Mouse (Mus musculus): ENCODE measurements around the gene Auts2. TPM values are rescaled to one million over a fixed set of nuclear protein-coding genes. Genes with fewer than 3 reads are reported as not detected.

Gene Auts2
- polyA plus RNA-seq, 1 experiment = 9.6 TPM

DNA sequence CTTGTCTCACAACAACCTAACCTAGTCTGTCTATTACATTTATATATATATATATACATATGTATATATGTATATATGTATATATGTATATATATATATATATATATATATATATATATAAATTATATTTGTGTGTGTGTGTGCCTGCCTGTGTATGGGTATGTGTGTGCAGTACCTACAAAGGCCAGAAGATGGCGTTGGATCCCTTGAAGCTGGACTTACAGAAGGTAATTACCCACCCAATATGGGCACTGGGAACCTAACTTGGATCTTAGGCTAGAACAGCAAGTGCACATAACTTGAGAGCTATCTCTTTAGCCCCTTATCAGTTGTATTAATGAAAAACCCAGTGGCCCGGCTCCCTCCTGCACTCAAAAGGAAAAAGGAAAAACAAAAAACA is 1083.6 kb downstream of the Auts2 start:
- TF ChIP-seq CTCF (IDR thresholded peaks at IDR 0.05; ENCODE audit: insufficient read depth, low read length) (no peak), POLR2A (IDR thresholded peaks at IDR 0.05; ENCODE audit: borderline replicate concordance, extremely low read depth, low read depth, low read length) (no peak)
- Histone ChIP-seq H3K4me3 (replicated peaks; ENCODE audit: extremely low read depth, low read depth, low read length) (no peak overlapping the region), H3K4me1 (ENCODE audit: control insufficient read depth, insufficient read depth, low read length) (no peaks in the 10 kb centered on the region)
- WGBS = 71% methylated on average over 2 of the region's 2 CpGs
- DNase-seq = no peak

DNA sequence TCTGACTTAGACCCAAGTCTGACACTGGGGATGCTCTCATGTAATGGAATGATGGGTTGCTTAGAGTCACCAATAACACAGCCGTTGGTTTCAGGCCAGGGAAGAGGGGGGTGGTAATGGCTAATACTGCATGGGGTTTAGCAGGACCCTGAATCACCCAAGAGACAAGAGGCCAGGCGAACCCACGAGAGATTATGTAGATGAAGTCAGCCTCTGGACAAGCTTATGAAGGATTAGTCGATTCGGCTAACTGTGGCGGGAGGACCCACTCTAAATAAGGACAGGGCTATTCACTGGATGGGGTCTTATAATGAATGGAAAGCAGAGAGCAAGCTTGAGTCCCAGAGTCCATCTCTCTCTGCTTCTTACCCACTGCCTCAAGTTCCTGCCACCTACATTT is 1084.4 kb downstream of the Auts2 start:
- TF ChIP-seq CTCF (IDR thresholded peaks at IDR 0.05; ENCODE audit: insufficient read depth, low read length) (no peak), POLR2A (IDR thresholded peaks at IDR 0.05; ENCODE audit: borderline replicate concordance, extremely low read depth, low read depth, low read length) (no peak)
- 90% methylated on average over 6 of the region's 6 CpGs for WGBS

DNA sequence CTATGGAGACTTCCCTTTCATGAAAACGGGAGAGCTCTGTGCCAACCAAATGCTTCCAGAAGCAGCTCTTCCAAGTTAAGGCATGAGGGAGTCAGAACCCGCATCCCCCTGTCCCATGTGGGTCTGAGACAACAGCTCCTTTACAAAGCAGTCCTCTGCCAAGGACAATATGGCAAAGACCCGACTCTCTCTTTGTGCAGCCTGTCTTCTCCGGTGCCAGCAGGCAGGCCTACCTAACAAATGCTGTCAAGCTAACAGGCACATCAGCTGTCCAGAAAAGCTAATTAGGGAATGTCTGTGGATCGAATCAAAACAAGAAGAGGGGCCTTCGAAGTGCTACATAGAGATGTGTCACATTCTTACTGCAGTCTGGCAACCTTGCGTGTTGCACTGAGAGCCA is 1085.1 kb downstream of the Auts2 start:
- Histone ChIP-seq H3K4me1 (ENCODE audit: control insufficient read depth, insufficient read depth, low read length) (no peaks in the 10 kb centered on the region), H3K4me3 (replicated peaks; ENCODE audit: extremely low read depth, low read depth, low read length) (no peak overlapping the region)
- 93% methylated on average over 7 of the region's 7 CpGs for WGBS
- no peak for DNase-seq
- no peak for TF ChIP-seq CTCF (IDR thresholded peaks at IDR 0.05; ENCODE audit: insufficient read depth, low read length)
- no peak for TF ChIP-seq POLR2A (IDR thresholded peaks at IDR 0.05; ENCODE audit: borderline replicate concordance, extremely low read depth, low read depth, low read length)

More for the DNA sequence above, 1084.4 kb downstream of the Auts2 start:
- DNase-seq = no peak
- Histone ChIP-seq H3K4me1 (ENCODE audit: control insufficient read depth, insufficient read depth, low read length) (no peaks in the 10 kb centered on the region), H3K4me3 (replicated peaks; ENCODE audit: extremely low read depth, low read depth, low read length) (no peak overlapping the region)

- DNase-seq = no peak
- TF ChIP-seq POLR2A (IDR thresholded peaks at IDR 0.05; ENCODE audit: borderline replicate concordance, extremely low read depth, low read depth, low read length) (no peak), CTCF (IDR thresholded peaks at IDR 0.05; ENCODE audit: insufficient read depth, low read length) (no peak)
- 92% methylated on average over 7 of the region's 7 CpGs for WGBS
- Histone ChIP-seq H3K4me3 (replicated peaks; ENCODE audit: extremely low read depth, low read depth, low read length) (no peak overlapping the region), H3K4me1 (ENCODE audit: control insufficient read depth, insufficient read depth, low read length) (no peaks in the 10 kb centered on the region)
Measured at GRCm38 (mm10) chr5:131449181-131449868, 1093.8 kb downstream of the Auts2 start.

DNA sequence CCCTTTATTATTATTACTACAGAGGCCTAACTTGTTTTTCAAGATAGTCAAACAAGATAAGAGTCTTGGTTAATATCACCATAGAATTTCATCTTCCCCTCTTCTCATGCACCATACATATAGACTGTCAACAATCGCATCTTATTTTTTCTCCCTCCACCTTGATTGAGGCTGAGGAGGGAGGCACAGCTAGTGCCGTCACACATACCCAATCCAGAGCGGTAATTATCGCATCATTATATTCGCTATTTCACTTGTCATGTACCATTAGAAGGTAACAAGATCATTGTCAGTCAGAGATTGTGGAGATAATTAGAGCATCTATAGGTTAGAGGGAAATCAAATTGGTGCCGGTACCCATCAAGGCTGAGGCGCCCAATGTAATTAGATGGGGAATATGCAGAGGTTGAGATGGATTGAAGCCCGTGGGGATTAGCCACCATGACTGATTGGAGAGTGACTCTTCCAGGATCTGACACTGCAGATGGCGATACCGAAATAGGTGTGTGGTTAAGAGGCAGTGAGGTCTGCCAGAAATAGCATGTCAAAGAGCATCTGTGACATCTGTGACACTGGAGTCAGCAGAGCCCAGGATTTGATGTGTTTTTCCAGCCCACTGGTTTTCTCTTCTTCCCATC is 1107.8 kb downstream of the Auts2 start:
- no peak for TF ChIP-seq CTCF (IDR thresholded peaks at IDR 0.05; ENCODE audit: insufficient read depth, low read length)
- TF ChIP-seq POLR2A (IDR thresholded peaks at IDR 0.05; ENCODE audit: borderline replicate concordance, extremely low read depth, low read depth, low read length) = no peak
- Histone ChIP-seq H3K4me3 (replicated peaks; ENCODE audit: extremely low read depth, low read depth, low read length) (no peak overlapping the region), H3K4me1 (ENCODE audit: control insufficient read depth, insufficient read depth, low read length) (no peaks in the 10 kb centered on the region)
- 94% methylated on average over 10 of the region's 10 CpGs for WGBS
- DNase-seq = no peak

DNA sequence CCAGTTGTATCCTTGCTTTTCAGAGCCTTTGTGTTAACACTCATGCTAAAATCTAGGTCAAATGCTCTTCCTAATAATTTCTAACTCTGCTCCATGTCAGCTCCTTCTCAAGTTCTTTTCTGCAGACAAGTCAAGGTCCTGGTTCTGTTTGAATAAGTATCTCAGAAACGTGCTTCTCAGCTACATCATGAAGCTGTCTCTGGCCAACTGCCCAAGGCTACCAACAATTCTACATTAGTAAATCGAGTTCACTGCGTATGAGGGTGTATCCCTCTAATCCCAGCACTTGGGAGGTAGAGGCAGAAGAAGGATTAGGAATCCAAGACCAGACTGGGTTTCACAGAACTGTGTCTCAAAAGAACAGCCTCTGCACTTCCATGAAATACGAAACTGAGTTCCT is 1109.9 kb downstream of the Auts2 start:
- 82% methylated on average over 4 of the region's 4 CpGs for WGBS
- Histone ChIP-seq H3K4me3 (replicated peaks; ENCODE audit: extremely low read depth, low read depth, low read length) (no peak overlapping the region), H3K4me1 (ENCODE audit: control insufficient read depth, insufficient read depth, low read length) (no peaks in the 10 kb centered on the region)
- no peak for TF ChIP-seq POLR2A (IDR thresholded peaks at IDR 0.05; ENCODE audit: borderline replicate concordance, extremely low read depth, low read depth, low read length)
- TF ChIP-seq CTCF (IDR thresholded peaks at IDR 0.05; ENCODE audit: insufficient read depth, low read length) = no peak
- DNase-seq = no peak

DNA sequence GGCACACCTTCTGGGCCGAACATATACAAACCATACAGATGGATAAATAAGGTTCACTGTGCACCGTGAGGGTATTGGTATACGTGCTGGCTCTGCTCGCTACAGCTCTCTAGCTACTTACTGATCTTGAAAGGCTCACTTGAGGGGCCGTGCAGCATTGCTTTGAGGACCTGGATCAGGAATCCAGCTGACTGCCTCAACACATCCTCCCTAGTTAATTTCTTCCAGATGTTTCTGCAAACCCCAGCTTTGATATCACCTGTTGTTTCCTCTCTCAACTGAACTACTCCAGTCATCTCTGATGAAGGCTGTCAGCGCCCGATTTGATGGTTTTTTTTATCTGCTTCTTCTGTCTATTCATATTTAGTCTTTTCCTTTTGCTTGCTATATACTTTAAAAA is 1111.2 kb downstream of the Auts2 start:
- no peak overlapping the region for H3K4me3 ChIP-seq (replicated peaks; ENCODE audit: extremely low read depth, low read depth, low read length)
- no peaks in the 10 kb centered on the region for H3K4me1 ChIP-seq (ENCODE audit: control insufficient read depth, insufficient read depth, low read length)
- no peak for DNase-seq
- no peak for TF ChIP-seq CTCF (IDR thresholded peaks at IDR 0.05; ENCODE audit: insufficient read depth, low read length)
- TF ChIP-seq POLR2A (IDR thresholded peaks at IDR 0.05; ENCODE audit: borderline replicate concordance, extremely low read depth, low read depth, low read length) = no peak
- 72% methylated on average over 7 of the region's 7 CpGs for WGBS

GRCm38 (mm10) chr5:131430109-131430508 is 1113.0 kb downstream of the Auts2 start:
- DNase-seq = peak; percentile 28
- WGBS = 17% methylated on average over 8 of the region's 8 CpGs
- Histone ChIP-seq H3K4me1 (ENCODE audit: control insufficient read depth, insufficient read depth, low read length) (no peaks in the 10 kb centered on the region), H3K4me3 (replicated peaks; ENCODE audit: extremely low read depth, low read depth, low read length) (no peak overlapping the region)
- TF ChIP-seq POLR2A (IDR thresholded peaks at IDR 0.05; ENCODE audit: borderline replicate concordance, extremely low read depth, low read depth, low read length) = no peak
- peak; percentile 89 for TF ChIP-seq CTCF (IDR thresholded peaks at IDR 0.05; ENCODE audit: insufficient read depth, low read length)

DNA sequence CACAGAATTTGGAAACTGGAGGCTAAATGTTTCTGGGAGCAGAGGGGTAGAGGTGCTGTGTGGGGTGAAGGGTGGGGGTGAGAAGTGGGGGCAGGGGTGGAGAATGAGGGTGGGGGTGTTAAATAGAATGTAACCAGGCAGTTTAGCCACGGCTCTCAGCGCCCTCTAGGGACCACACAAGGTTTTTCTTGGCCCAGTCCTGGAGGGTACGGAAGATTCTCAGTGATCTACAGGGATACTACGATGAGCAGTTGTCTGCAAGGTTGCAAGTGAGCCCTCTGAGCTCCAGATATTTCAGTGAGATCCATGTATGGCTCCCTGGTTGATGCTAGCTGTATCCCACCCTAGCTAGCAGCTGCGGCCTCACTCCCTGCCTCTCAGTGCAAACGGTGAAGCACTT is 1113.6 kb downstream of the Auts2 start:
- H3K4me3 ChIP-seq (replicated peaks; ENCODE audit: extremely low read depth, low read depth, low read length) = no peak overlapping the region
- no peaks in the 10 kb centered on the region for H3K4me1 ChIP-seq (ENCODE audit: control insufficient read depth, insufficient read depth, low read length)
- no peak for DNase-seq
- 40% methylated on average over 6 of the region's 6 CpGs for WGBS
- peak; percentile 7; the same call in 1 of the 2 replicates for TF ChIP-seq CTCF (IDR thresholded peaks at IDR 0.05; ENCODE audit: insufficient read depth, low read length)
- no peak for TF ChIP-seq POLR2A (IDR thresholded peaks at IDR 0.05; ENCODE audit: borderline replicate concordance, extremely low read depth, low read depth, low read length)

All from lung, adult 2 months (tissue).